In genomic region chr19:37697651-37698272, GRCm38 (mm10) we compare ENCODE assay signal across 8 mouse cellular contexts. TPM values are rescaled to one million over a fixed set of nuclear protein-coding genes. Genes with fewer than 3 reads are reported as not detected.
DNase-seq lines count a peak whose midpoint lies in the region; ATAC-seq and TF ChIP-seq lines count a peak whose summit lies in the region.
"Had no signal": no experiment of that assay in that cellular context is flagged by ENCODE, and none has a peak within 500 bp of the region (broad histone marks: within the 10 kb centered on the region; RNA-seq: fewer than 3 reads in every experiment).

Cyp26a1 (plus strand) TSS chr19:37697798.

- 0 out of 2 replicates have a peak, but pooled peaks have one; percentile 33 for ATAC-seq in hindbrain, embryonic 13.5 days (ENCODE audit: low FRiP score)
- no peak for ATAC-seq in liver, postnatal 0 days

- no peaks in the 10 kb centered on the region for H3K36me3 ChIP-seq in hindbrain, embryonic 13.5 days
- no peaks in the 10 kb centered on the region for H3K36me3 ChIP-seq in liver, postnatal 0 days (replicated peaks; ENCODE audit: insufficient read depth, low read length)

- WGBS in hindbrain, embryonic 13.5 days = under 1% methylated on average over 51 of the region's 51 CpGs
- 2% methylated on average over 46 of the region's 51 CpGs for WGBS in liver, postnatal 0 days (ENCODE audit: insufficient replicate concordance)
- under 1% methylated on average over 51 of the region's 51 CpGs for WGBS in cerebellum, adult 2 months

- TF ChIP-seq CTCF in liver, postnatal 0 days (IDR thresholded peaks at IDR 0.05; ENCODE audit: low read depth) = no peak
- TF ChIP-seq CTCF in cerebellum, adult 2 months (IDR thresholded peaks at IDR 0.05; ENCODE audit: borderline replicate concordance, insufficient read depth, low read depth, low read length) = no peak

- H3K4me1 ChIP-seq in hindbrain, embryonic 13.5 days (replicated peaks) = peaks cover 42% of the 10 kb centered on the region
- H3K4me1 ChIP-seq in liver, postnatal 0 days (ENCODE audit: insufficient read depth) = peaks cover 18% of the 10 kb centered on the region
- no peaks in the 10 kb centered on the region; the same call in 1 of the 2 replicates for H3K4me1 ChIP-seq in cerebellum, adult 2 months (ENCODE audit: control insufficient read depth, insufficient read depth, low read length)

- H3K9me3 ChIP-seq in hindbrain, embryonic 13.5 days = no peaks in the 10 kb centered on the region
- no peaks in the 10 kb centered on the region for H3K9me3 ChIP-seq in liver, postnatal 0 days (ENCODE audit: low read length)

- H3K27me3 ChIP-seq in hindbrain, embryonic 13.5 days = peaks cover 100% of the 10 kb centered on the region
- H3K27me3 ChIP-seq in liver, postnatal 0 days (ENCODE audit: insufficient read depth, low read length) = peaks cover 78% of the 10 kb centered on the region
- H3K27me3 ChIP-seq in cerebellum, adult 2 months (ENCODE audit: control insufficient read depth, insufficient read depth, low read length) = peaks cover 4% of the 10 kb centered on the region; the same call in 1 of the 2 replicates

- TF ChIP-seq POLR2A in cerebellum, adult 2 months (IDR thresholded peaks at IDR 0.05; ENCODE audit: borderline replicate concordance, insufficient read depth, low read length) = no peak

- TF ChIP-seq EP300 in liver, postnatal 0 days (IDR thresholded peaks at IDR 0.05; ENCODE audit: low read depth) = no peak

- H3K27ac ChIP-seq in hindbrain, embryonic 13.5 days = no peak within 1 kb of the TSS
- no peak within 1 kb of the TSS for H3K27ac ChIP-seq in liver, postnatal 0 days (ENCODE audit: low read depth)
- H3K27ac ChIP-seq in cerebellum, adult 2 months (ENCODE audit: insufficient read depth, low read length) = no peak within 1 kb of the TSS

- DNase-seq in thymus, postnatal 4 days = peak; percentile 21
- no peak for DNase-seq in thymus, adult 18-20 months
- peak; percentile 36 for DNase-seq in liver, postnatal 0 days
- no peak for DNase-seq in cerebellum, adult 2 months
- DNase-seq in right cerebral cortex, postnatal 36 days (ENCODE audit: low spot score in 2 of 2) = no peak
- no peak for DNase-seq in layer of hippocampus, postnatal 14 days (ENCODE audit: low spot score in 2 of 2)

- H3K9ac ChIP-seq in hindbrain, embryonic 13.5 days = peak within 1 kb of the TSS; percentile 46; the same call in 1 of the 2 replicates
- no peak within 1 kb of the TSS for H3K9ac ChIP-seq in liver, postnatal 0 days (replicated peaks)

- H3K4me3 ChIP-seq in hindbrain, embryonic 13.5 days = peak within 1 kb of the TSS; percentile 33
- peak within 1 kb of the TSS; percentile 40 for H3K4me3 ChIP-seq in liver, postnatal 0 days (ENCODE audit: low read depth, low read length)
- no peak within 1 kb of the TSS for H3K4me3 ChIP-seq in cerebellum, adult 2 months (replicated peaks; ENCODE audit: insufficient read depth, low read depth, low read length)

- H3K4me2 ChIP-seq in hindbrain, embryonic 13.5 days = peak within 1 kb of the TSS; percentile 53
- H3K4me2 ChIP-seq in liver, postnatal 0 days (ENCODE audit: low read depth, low read length) = peak within 1 kb of the TSS; percentile 66

RNA-seq across cellular contexts. Expression of gene Cyp26a1, which starts in this region (rescaled TPM):
- polyA plus RNA-seq in hindbrain, embryonic 13.5 days (2015; fragmentation: Nextera tagmentation; extraction: Ambion mirVana) = 0.23 and 0.56 TPM in 2 replicates
- polyA plus RNA-seq in liver, postnatal 0 days (2015; fragmentation: Nextera tagmentation; extraction: Ambion mirVana) = 0.21 and 0.25 TPM in 2 replicates
- polyA plus RNA-seq in cerebellum, adult 2 months (2012; rRNA removed) = not detected in 2 replicates
- under 1 TPM; 0.21 to 0.71 TPM for total RNA-seq in layer of hippocampus, postnatal 14 days (2021)
- total RNA-seq: neutrophil, adult 5-6 weeks had no signal

Comparison
In these comparisons a context has a peak if more than half of its experiments do, and no peak if none do; other contexts are left out.
1. Peak in ATAC-seq, H3K4me3 ChIP-seq, H3K9ac ChIP-seq and H3K4me2 ChIP-seq in hindbrain, embryonic 13.5 days; RNA of the gene not detected or under 1 TPM.
2. Peak in DNase-seq, H3K4me3 ChIP-seq and H3K4me2 ChIP-seq in liver, postnatal 0 days; RNA of the gene not detected or under 1 TPM.